Mouse (Mus musculus) G1E-ER4 (cell line): ENCODE results near the gene Clic1. TPM values are rescaled to one million over a fixed set of nuclear protein-coding genes. Genes with fewer than 3 reads are reported as not detected.

Experiments
- GATA1 ChIP-seq: IDR thresholded peaks from one replicate; pipeline ENCODE4 v1.8.0; 2012; ENCODE audit warnings: low read length, inconsistent platforms
- polyA plus RNA-seq: library from polyadenylated mRNA; stranded (reverse); fragments of >175 nt; gene quantifications from 2 replicates; pipeline ENCODE4 v1.2.3, GENCODE M21; 2012

Clic1 gene
- polyA plus RNA-seq, 1 experiment = 168 TPM

GRCm38 (mm10) chr17:35088151-35088550 lies 38.4 kb downstream of the Clic1 start:
- TF ChIP-seq GATA1 = no peak

DNA sequence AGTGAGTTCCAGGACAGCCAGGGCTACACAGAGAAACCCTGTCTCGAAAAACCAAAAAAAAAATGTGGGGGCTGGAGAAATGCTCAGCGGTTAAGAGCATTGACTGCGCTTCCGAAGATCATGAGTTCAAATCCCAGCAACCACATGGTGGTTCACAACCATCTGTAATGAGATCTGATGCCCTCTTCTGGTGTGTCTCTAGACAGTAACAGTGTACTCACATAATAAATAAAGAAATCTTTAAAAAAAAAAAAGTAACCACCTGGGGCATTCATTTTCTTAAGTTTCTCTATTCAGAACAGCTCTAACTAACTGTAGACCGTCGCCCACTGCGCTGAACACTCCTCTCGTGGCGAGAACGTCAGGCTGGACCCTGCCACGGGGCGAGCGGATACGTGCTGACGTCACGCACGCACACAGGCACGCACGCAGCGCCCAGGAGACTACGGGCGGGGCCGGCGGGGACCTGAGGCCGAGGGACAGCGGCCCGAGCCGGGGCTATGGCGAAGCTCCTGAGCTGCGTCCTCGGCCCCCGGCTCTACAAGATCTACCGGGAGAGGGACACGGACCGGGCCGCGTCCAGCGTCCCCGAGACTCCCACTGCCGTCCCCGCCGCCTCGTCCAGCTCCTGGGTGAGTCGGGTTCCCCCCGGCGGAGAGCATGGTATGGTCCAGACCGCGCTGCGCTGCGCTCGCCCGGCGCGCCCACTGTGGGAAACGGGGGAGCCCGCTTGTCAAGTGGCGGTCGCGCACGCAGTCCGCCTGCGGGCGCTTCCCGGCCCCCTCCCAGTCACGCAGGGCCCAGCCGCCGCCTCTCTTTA lies 39.3 kb downstream of the Clic1 start, which contains the start of gene Abhd16a:
TSS of gene Abhd16a (plus strand) at position 439 of the 820 bp plus-strand sequence.
- TF ChIP-seq GATA1 = no peak

- TF ChIP-seq GATA1 = no peak
Measured at GRCm38 (mm10) chr17:35090166-35090932, 40.6 kb downstream of the Clic1 start.

- no peak for TF ChIP-seq GATA1
Measured at GRCm38 (mm10) chr17:35092403-35093198, 42.8 kb downstream of the Clic1 start.

DNA sequence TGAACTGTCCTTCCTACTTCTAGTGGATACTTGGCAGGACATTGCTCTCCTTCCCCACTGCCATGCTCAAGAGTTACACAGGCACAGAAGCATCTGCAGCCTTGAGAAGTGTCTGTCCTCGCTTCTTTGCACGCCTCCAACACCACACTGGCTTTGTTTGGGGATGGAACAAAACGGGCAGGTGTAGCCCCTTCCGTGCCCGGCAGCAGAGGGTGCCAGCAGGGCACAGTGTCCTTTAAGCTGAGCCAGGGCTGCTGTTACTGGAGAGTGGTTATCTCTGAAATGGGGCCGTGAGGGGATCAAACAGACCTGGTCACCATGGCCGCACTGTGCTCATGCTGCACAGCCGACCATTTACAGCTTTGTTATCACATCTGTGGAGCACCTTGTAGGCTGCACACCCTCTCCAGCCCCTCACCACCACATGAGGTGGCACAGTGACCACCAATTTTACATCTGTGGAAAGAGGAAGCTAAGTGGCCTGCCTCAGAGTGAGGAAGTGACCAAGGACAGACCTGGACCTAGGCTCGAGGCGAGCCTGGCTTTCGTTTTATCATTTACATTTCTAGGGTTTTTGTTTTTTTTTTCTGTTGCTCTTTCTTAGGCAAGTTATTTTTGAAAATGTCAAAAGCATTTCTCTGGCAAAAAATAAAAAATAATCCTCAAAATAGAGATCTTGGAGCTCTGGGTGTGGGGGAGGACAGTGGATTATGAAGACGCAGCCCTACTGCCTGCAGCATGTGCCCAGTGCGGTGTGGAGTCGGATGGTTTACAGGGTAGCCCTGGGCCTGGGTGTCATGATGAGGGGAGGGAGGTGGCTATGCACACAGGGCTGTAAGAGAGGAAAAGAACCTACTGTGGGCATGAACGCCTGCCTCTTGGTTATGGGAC lies 45.0 kb downstream of the Clic1 start:
- TF ChIP-seq GATA1 = no peak

GRCm38 (mm10) chr17:35096597-35096996 lies 46.8 kb downstream of the Clic1 start:
- no peak for TF ChIP-seq GATA1

- TF ChIP-seq GATA1 = no peak
Measured at GRCm38 (mm10) chr17:35097164-35097655, 47.4 kb downstream of the Clic1 start.

GRCm38 (mm10) chr17:35100196-35100765 lies 50.5 kb downstream of the Clic1 start:
- no peak for TF ChIP-seq GATA1

DNA sequence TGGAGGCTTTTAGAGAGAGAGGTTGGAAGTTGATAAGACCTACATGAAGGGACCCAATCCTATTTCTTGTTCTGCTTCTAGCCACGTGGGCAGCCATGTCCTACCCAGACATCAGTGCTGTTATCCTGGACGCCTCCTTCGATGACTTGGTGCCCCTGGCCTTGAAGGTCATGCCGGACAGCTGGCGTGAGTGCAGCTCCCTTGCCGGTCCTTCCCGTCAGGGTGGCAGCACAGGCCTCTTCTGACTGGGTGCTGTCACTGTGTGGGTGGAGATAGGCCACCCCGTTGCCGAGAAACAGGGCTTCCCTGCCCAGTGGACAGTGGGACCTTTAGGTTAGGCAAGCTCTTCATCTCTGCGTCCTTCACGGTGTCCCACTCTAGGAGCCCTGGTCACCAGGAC lies 51.4 kb downstream of the Clic1 start:
- TF ChIP-seq GATA1 = no peak

- no peak for TF ChIP-seq GATA1
Measured at GRCm38 (mm10) chr17:35102299-35102698, 52.5 kb downstream of the Clic1 start.

GRCm38 (mm10) chr17:35103221-35103690 lies 53.5 kb downstream of the Clic1 start:
- TF ChIP-seq GATA1 = no peak

DNA sequence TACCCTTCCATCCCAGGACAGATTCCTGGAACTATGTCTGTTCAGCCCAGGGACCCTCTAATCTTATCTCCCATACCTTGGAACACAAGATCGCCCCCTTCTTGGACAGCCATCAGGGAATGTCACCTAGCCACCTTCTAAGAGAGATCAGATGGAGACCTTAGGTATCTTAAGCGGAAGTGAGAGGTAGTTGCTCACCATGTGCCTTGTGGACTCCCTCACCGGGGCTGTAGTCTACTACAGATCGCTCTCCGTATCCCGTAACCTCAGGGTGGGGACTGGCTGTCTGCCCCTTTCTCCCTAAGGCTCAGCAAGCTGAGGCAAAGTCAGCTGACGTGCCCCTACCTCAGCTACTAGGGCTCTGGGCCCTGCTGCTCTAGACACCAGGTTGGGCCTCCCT lies 54.3 kb downstream of the Clic1 start:
- no peak for TF ChIP-seq GATA1

DNA sequence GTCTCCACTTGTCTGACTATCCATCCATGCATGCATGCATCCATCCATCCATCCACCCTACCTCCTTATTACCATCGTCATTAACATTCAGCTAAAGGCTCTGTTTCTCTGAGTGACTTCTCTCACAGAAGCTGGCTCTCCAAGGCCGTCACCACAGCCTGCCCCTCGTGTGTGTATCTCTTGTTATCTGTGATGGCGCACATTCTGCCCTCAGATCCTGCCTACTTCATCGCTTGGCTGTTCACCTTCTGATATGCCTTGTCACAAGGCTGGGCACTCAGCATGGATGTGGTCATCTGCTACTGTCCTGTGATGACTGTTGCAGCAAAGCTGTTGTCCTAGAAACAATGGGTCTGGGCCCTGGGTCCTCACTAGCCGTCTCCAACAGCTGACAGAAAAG lies 55.0 kb downstream of the Clic1 start:
- TF ChIP-seq GATA1 = peak; percentile 87

- TF ChIP-seq GATA1 = no peak
Measured at GRCm38 (mm10) chr17:35105740-35106389, 56.1 kb downstream of the Clic1 start.
